Mouse (Mus musculus): ENCODE data around the gene Ncoa7. TPM values are rescaled to one million over a fixed set of nuclear protein-coding genes. Genes with fewer than 3 reads are reported as not detected.

Gene Ncoa7
- polyA plus RNA-seq, 1 experiment from 2014 or later = 6.4 TPM

GRCm38 (mm10) chr10:30774396-30774795, 28.7 kb downstream of the Ncoa7 start:
- no peak overlapping the region for H3K4me3 ChIP-seq (ENCODE audit: low read depth, low read length)
- DNase-seq (ENCODE audit: low spot score, missing footprints) (no peak), ATAC-seq (ENCODE audit: low FRiP score) (no peak)
- H3K4me2 ChIP-seq = no peak overlapping the region
- no peaks in the 10 kb centered on the region for H3K27me3 ChIP-seq (ENCODE audit: control insufficient read depth, insufficient read depth, low read length)
- no peaks in the 10 kb centered on the region for H3K36me3 ChIP-seq (ENCODE audit: control insufficient read depth, insufficient read depth, low read length)
- H3K9me3 ChIP-seq (ENCODE audit: control insufficient read depth, low read length) = no peaks in the 10 kb centered on the region
- 96% methylated on average over 2 of the region's 2 CpGs for WGBS
- no peak overlapping the region for H3K9ac ChIP-seq (ENCODE audit: low read length)
- no peaks in the 10 kb centered on the region for H3K4me1 ChIP-seq (ENCODE audit: control insufficient read depth, insufficient read depth, low read length)
- H3K27ac ChIP-seq (ENCODE audit: low read depth, low read length) = no peak overlapping the region

GRCm38 (mm10) chr10:30773181-30773580, 29.9 kb downstream of the Ncoa7 start:
- H3K9ac ChIP-seq (ENCODE audit: low read length) = no peak overlapping the region
- H3K9me3 ChIP-seq (ENCODE audit: control insufficient read depth, low read length) = no peaks in the 10 kb centered on the region
- DNase-seq (ENCODE audit: low spot score, missing footprints) (no peak), ATAC-seq (ENCODE audit: low FRiP score) (no peak)
- no peak overlapping the region for H3K4me3 ChIP-seq (ENCODE audit: low read depth, low read length)
- H3K27ac ChIP-seq (ENCODE audit: low read depth, low read length) = no peak overlapping the region
- no peaks in the 10 kb centered on the region for H3K36me3 ChIP-seq (ENCODE audit: control insufficient read depth, insufficient read depth, low read length)
- H3K27me3 ChIP-seq (ENCODE audit: control insufficient read depth, insufficient read depth, low read length) = no peaks in the 10 kb centered on the region
- WGBS = 59% methylated on average over 5 of the region's 5 CpGs
- no peak overlapping the region for H3K4me2 ChIP-seq
- no peaks in the 10 kb centered on the region for H3K4me1 ChIP-seq (ENCODE audit: control insufficient read depth, insufficient read depth, low read length)

DNA sequence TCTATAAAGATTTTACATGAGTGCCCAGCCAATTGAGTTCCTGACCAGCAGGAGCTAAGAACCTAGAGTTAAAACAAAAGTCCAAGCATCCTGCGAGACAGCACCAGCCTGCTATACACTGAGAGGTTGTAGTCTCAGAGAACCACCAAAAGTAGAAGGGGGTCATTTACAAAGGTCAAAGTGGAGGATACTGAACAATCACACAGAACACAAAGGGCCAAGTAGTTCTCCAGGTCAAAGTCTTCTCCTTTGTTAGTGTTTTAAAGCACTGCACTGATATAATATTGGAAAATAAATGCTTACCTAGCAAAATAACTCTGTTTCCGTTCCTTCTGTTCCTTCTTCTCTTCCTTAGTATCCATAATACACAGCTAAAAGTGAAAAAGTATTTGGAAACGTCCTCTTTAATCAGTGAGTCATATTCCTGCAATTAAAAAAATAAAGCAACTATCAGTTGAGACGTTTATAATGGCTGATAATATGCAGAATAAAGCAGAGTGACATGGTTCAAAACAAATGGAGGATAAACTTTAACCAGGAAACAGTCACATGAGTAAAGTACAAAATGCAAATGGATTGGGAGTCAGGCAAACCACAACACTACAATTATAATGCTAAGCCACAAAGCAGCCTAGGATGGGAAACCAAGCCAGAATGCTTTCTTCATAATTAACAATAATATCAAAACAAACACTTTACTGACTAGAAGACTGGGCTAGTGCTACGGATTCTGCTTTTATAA, 31.5 kb downstream of the Ncoa7 start:
- no peaks in the 10 kb centered on the region for H3K4me1 ChIP-seq (ENCODE audit: control insufficient read depth, insufficient read depth, low read length)
- no peak for ATAC-seq (ENCODE audit: low FRiP score)
- H3K27ac ChIP-seq (ENCODE audit: low read depth, low read length) = no peak overlapping the region
- H3K9ac ChIP-seq (ENCODE audit: low read length) = no peak overlapping the region
- H3K9me3 ChIP-seq (ENCODE audit: control insufficient read depth, low read length) = no peaks in the 10 kb centered on the region
- no peaks in the 10 kb centered on the region for H3K36me3 ChIP-seq (ENCODE audit: control insufficient read depth, insufficient read depth, low read length)
- H3K4me2 ChIP-seq = no peak overlapping the region
- no peak overlapping the region for H3K4me3 ChIP-seq (ENCODE audit: low read depth, low read length)
- H3K27me3 ChIP-seq (ENCODE audit: control insufficient read depth, insufficient read depth, low read length) = no peaks in the 10 kb centered on the region
- DNase-seq (ENCODE audit: low spot score, missing footprints) = no peak
- 85% methylated on average over 5 of the region's 5 CpGs for WGBS

DNA sequence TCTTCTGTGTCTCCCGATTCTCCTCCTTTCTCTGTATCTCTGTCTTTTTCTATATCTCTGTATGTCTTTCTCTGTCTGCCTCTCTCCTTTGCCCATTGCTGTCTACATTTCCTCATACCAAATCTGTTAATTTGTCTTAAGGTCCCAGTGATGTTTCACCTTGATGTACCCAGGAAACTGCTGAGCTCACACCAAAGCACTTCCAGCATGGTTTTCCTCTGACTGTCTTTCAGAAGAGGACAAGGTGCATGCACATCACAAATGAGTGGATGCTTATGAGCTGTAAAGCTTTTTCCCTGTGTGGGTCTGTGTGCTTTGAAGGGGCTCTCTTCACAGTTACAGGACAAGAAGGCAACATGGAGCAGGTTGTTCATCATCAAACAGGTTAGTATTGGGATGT, 34.3 kb downstream of the Ncoa7 start:
- Histone ChIP-seq H3K4me1 (ENCODE audit: control insufficient read depth, insufficient read depth, low read length) (no peaks in the 10 kb centered on the region), H3K27ac (ENCODE audit: low read depth, low read length) (no peak overlapping the region), H3K4me3 (ENCODE audit: low read depth, low read length) (no peak overlapping the region), H3K4me2 (no peak overlapping the region), H3K36me3 (ENCODE audit: control insufficient read depth, insufficient read depth, low read length) (no peaks in the 10 kb centered on the region), H3K9ac (ENCODE audit: low read length) (no peak overlapping the region), H3K27me3 (ENCODE audit: control insufficient read depth, insufficient read depth, low read length) (no peaks in the 10 kb centered on the region), H3K9me3 (ENCODE audit: control insufficient read depth, low read length) (no peaks in the 10 kb centered on the region)
- no peak for DNase-seq (ENCODE audit: low spot score, missing footprints)
- ATAC-seq (ENCODE audit: low FRiP score) = no peak
- WGBS = 79% methylated on average over 1 of the region's 1 CpGs

DNA sequence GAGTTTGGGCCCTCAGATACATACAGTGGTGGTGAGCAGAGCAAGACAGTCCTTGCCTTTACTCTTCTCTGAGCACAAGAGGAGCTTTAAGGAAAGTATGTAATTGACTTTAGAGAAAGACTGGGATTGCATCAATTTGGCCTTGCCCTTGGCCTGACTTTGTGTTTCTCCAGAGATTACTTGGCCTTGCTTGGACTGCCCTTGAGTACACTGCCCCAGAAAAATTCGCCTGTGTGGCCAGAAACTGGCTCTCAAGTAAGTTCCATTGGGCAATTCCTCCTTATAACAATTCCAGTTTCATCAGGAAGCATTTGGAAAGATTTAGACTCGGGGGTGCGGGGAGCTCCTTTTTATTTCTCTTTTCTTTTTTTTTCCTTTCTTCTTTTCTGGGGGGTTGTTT, 34.9 kb downstream of the Ncoa7 start:
- H3K9ac ChIP-seq (ENCODE audit: low read length) = no peak overlapping the region
- no peak overlapping the region for H3K27ac ChIP-seq (ENCODE audit: low read depth, low read length)
- H3K36me3 ChIP-seq (ENCODE audit: control insufficient read depth, insufficient read depth, low read length) = no peaks in the 10 kb centered on the region
- DNase-seq (ENCODE audit: low spot score, missing footprints) = no peak
- H3K4me2 ChIP-seq = no peak overlapping the region
- H3K27me3 ChIP-seq (ENCODE audit: control insufficient read depth, insufficient read depth, low read length) = no peaks in the 10 kb centered on the region
- no peaks in the 10 kb centered on the region for H3K9me3 ChIP-seq (ENCODE audit: control insufficient read depth, low read length)
- no peak for ATAC-seq (ENCODE audit: low FRiP score)
- no peak overlapping the region for H3K4me3 ChIP-seq (ENCODE audit: low read depth, low read length)
- WGBS = 92% methylated on average over 3 of the region's 3 CpGs
- H3K4me1 ChIP-seq (ENCODE audit: control insufficient read depth, insufficient read depth, low read length) = no peaks in the 10 kb centered on the region

GRCm38 (mm10) chr10:30763179-30763770, 39.9 kb downstream of the Ncoa7 start:
- no peak for DNase-seq (ENCODE audit: low spot score, missing footprints)
- no peak overlapping the region for H3K27ac ChIP-seq (ENCODE audit: low read depth, low read length)
- no peaks in the 10 kb centered on the region for H3K4me1 ChIP-seq (ENCODE audit: control insufficient read depth, insufficient read depth, low read length)
- no peaks in the 10 kb centered on the region for H3K27me3 ChIP-seq (ENCODE audit: control insufficient read depth, insufficient read depth, low read length)
- H3K36me3 ChIP-seq (ENCODE audit: control insufficient read depth, insufficient read depth, low read length) = no peaks in the 10 kb centered on the region
- H3K9ac ChIP-seq (ENCODE audit: low read length) = no peak overlapping the region
- no peak overlapping the region for H3K4me3 ChIP-seq (ENCODE audit: low read depth, low read length)
- ATAC-seq (ENCODE audit: low FRiP score) = peak; percentile 54; the same call in 1 of the 2 replicates
- no peak overlapping the region for H3K4me2 ChIP-seq
- no peaks in the 10 kb centered on the region for H3K9me3 ChIP-seq (ENCODE audit: control insufficient read depth, low read length)
- 86% methylated on average over 8 of the region's 8 CpGs for WGBS

DNA sequence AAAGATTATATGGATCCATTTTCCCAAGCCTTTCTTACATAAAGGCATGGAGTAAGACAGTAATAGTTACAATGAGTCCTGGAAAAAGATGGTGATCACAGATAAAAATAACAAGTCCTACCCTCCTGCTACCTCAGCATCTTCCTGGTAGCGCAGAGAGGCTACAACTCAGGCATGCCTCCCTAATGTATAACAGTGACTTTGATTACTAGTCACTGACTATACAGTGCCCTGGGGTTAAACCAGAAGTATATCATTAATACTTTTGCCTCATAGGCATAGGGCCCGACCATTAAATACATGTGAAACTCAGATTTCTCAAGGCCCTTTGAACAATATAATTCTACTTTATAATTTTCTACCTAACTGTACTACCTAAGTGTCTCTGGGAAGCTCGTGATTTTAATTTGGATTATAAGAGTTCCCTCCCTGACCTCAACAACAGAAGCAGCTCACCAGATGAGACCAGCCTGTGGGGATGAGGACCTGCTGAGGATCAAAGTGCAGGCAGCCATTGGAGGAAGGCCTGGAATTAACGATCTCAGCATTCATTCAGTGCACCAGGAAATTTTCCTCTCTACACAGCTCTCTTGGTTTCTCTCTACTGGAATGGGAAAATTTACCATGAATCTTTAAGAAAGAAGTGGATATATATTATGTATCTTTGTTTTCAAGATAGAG, 40.7 kb downstream of the Ncoa7 start:
- Histone ChIP-seq H3K4me3 (ENCODE audit: low read depth, low read length) (no peak overlapping the region), H3K27me3 (ENCODE audit: control insufficient read depth, insufficient read depth, low read length) (no peaks in the 10 kb centered on the region), H3K9ac (ENCODE audit: low read length) (no peak overlapping the region), H3K36me3 (ENCODE audit: control insufficient read depth, insufficient read depth, low read length) (no peaks in the 10 kb centered on the region), H3K4me1 (ENCODE audit: control insufficient read depth, insufficient read depth, low read length) (no peaks in the 10 kb centered on the region), H3K9me3 (ENCODE audit: control insufficient read depth, low read length) (no peaks in the 10 kb centered on the region), H3K4me2 (no peak overlapping the region), H3K27ac (ENCODE audit: low read depth, low read length) (no peak overlapping the region)
- ATAC-seq (ENCODE audit: low FRiP score) (no peak), DNase-seq (ENCODE audit: low spot score, missing footprints) (no peak)
- WGBS = 87% methylated on average over 4 of the region's 4 CpGs

DNA sequence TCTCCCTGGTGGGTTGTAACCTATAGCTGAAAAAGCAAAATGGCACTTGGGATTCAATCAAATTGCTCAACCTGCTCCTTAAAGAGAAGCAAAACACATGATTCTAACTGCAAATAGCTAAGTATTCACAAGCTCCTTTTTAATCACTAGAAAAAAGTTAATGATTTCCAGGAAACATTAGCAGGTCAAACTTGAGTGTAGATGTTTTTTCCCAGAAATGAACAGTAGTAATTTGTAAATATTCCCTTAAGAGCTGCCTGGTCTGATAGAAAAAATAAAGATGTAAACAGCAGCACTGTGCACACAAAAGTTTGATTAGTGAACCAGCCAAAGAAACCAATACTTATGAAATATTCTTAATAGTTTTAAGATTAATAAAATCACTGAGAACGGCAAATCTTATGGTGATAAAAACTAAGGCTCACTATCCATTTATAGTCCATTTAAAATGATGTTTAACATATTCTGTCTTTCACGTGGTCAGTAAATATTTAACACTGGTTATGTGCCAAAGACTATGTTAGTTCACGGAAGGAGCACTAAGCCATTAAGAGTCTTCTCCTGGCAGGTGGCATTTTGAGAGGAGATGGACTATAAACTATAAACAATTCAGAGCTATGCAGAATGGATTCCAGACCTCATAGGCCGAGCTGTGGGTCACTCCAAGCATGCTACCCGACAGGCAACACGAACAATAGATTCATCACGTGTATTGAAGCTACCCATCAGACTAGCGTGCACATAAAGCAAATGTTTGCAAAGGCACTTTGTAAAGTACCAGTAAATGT, 43.6 kb downstream of the Ncoa7 start:
- DNase-seq (ENCODE audit: low spot score, missing footprints) (no peak), ATAC-seq (ENCODE audit: low FRiP score) (no peak)
- Histone ChIP-seq H3K4me2 (no peak overlapping the region), H3K36me3 (ENCODE audit: control insufficient read depth, insufficient read depth, low read length) (no peaks in the 10 kb centered on the region), H3K9ac (ENCODE audit: low read length) (no peak overlapping the region), H3K4me1 (ENCODE audit: control insufficient read depth, insufficient read depth, low read length) (no peaks in the 10 kb centered on the region), H3K27ac (ENCODE audit: low read depth, low read length) (no peak overlapping the region), H3K9me3 (ENCODE audit: control insufficient read depth, low read length) (no peaks in the 10 kb centered on the region), H3K4me3 (ENCODE audit: low read depth, low read length) (no peak overlapping the region), H3K27me3 (ENCODE audit: control insufficient read depth, insufficient read depth, low read length) (no peaks in the 10 kb centered on the region)
- WGBS = 84% methylated on average over 8 of the region's 8 CpGs

GRCm38 (mm10) chr10:30756064-30756463, 47.1 kb downstream of the Ncoa7 start:
- no peak overlapping the region for H3K9ac ChIP-seq (ENCODE audit: low read length)
- H3K9me3 ChIP-seq (ENCODE audit: control insufficient read depth, low read length) = no peaks in the 10 kb centered on the region
- ATAC-seq (ENCODE audit: low FRiP score) (no peak), DNase-seq (ENCODE audit: low spot score, missing footprints) (peak; percentile 53)
- no peaks in the 10 kb centered on the region for H3K4me1 ChIP-seq (ENCODE audit: control insufficient read depth, insufficient read depth, low read length)
- no peak overlapping the region for H3K4me2 ChIP-seq
- H3K27me3 ChIP-seq (ENCODE audit: control insufficient read depth, insufficient read depth, low read length) = no peaks in the 10 kb centered on the region
- no peak overlapping the region for H3K27ac ChIP-seq (ENCODE audit: low read depth, low read length)
- H3K4me3 ChIP-seq (ENCODE audit: low read depth, low read length) = no peak overlapping the region
- no peaks in the 10 kb centered on the region for H3K36me3 ChIP-seq (ENCODE audit: control insufficient read depth, insufficient read depth, low read length)
